Mouse (Mus musculus) MEL (cell line): ENCODE data around the gene Pdzd2.

Experiments used
- CHD2 ChIP-seq: IDR thresholded peaks from 2 replicates; pipeline ENCODE4 v1.6.1; 2011; ENCODE audit warnings: low read length, improper control_type of control experiment
- CTCF ChIP-seq, 3 experiments: IDR thresholded peaks in 2 of 3; conservative IDR thresholded peaks in 1 of 3; 2 replicates each; pipeline ENCODE4 v1.5.1; 2011 to 2012; ENCODE audit warnings: low read length in 3 of 3, low read depth in 2 of 3, mild to moderate bottlenecking in 2 of 3, improper control_type of control experiment in 1 of 3, inconsistent platforms in 1 of 3, mixed read lengths in 1 of 3, moderate library complexity in 1 of 3; ENCODE audit not compliant: control insufficient read depth in 1 of 3, insufficient read depth in 1 of 3, poor library complexity in 1 of 3, severe bottlenecking in 1 of 3
- E2F4 ChIP-seq: IDR thresholded peaks from 2 replicates; pipeline ENCODE4 v1.6.1; 2011; ENCODE audit warnings: low read depth, low read length, improper control_type of control experiment, borderline replicate concordance
- ELF1 ChIP-seq: IDR thresholded peaks from 2 replicates; pipeline ENCODE4 v1.6.1; 2014; ENCODE audit warnings: low read depth, mild to moderate bottlenecking, inconsistent platforms, low read length, improper control_type of control experiment, moderate library complexity
- GATA1 ChIP-seq: IDR thresholded peaks from 2 replicates; pipeline ENCODE4 v1.6.1; 2011; ENCODE audit warnings: low read depth, low read length, improper control_type of control experiment
- MAFK ChIP-seq: IDR thresholded peaks from 2 replicates; pipeline ENCODE4 v1.6.1; 2011; ENCODE audit warnings: low read depth, mild to moderate bottlenecking, low read length, improper control_type of control experiment, borderline replicate concordance
- NELFE ChIP-seq: IDR thresholded peaks from 2 replicates; pipeline ENCODE4 v1.6.1; 2011; ENCODE audit warnings: low read depth, low read length, improper control_type of control experiment
- POLR2A ChIP-seq, 2 experiments: IDR thresholded peaks; 2 replicates each; pipeline ENCODE4 v1.6.1; 2011 to 2012; ENCODE audit warnings: low read length in 2 of 2, mild to moderate bottlenecking in 2 of 2, control low read depth in 1 of 2, improper control_type of control experiment in 1 of 2, low read depth in 1 of 2, moderate library complexity in 1 of 2; ENCODE audit not compliant: control insufficient read depth in 1 of 2, insufficient read depth in 1 of 2, poor library complexity in 1 of 2
- POLR2AphosphoS5 ChIP-seq: IDR thresholded peaks from 2 replicates; pipeline ENCODE4 v1.6.1; 2012; ENCODE audit warnings: low read depth, borderline replicate concordance, mild to moderate bottlenecking, inconsistent platforms, low read length, moderate library complexity, mixed read lengths
- RAD21 ChIP-seq: IDR thresholded peaks from 2 replicates; pipeline ENCODE4 v1.6.1; 2011; ENCODE audit warnings: mild to moderate bottlenecking, low read depth, low read length, improper control_type of control experiment
- TAL1 ChIP-seq: IDR thresholded peaks from 2 replicates; pipeline ENCODE4 v1.6.1; 2012; ENCODE audit warnings: mild to moderate bottlenecking, inconsistent platforms, low read length, moderate library complexity, mixed read lengths
- TBP ChIP-seq: IDR thresholded peaks from 2 replicates; pipeline ENCODE4 v1.8.0; 2011; ENCODE audit warnings: low read depth, low read length, improper control_type of control experiment
- ZKSCAN1 ChIP-seq: IDR thresholded peaks from 2 replicates; pipeline ENCODE4 v1.6.1; 2012; ENCODE audit warnings: low read depth, mild to moderate bottlenecking, inconsistent platforms, low read length, improper control_type of control experiment, moderate library complexity

DNA sequence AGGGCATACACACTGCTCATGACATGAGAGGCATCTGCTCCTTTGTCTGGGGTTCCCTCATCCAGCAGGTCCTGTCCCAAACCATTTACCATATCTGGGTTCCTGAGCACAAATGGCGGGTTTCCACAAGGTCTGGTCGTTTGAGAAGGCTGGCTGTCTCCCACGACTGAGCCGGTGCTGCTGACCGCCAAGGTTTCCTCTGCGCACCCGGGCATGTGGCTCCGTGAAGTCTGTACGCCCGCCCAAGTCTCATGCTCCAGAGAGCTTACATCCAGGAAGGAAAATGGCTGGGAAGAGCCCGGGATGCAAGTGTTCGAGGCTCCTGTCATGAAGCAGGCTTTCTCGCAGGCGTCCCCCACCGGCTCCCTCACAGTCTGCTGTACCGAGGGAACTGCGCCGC, 364.8 kb downstream of the Pdzd2 start:
- TF ChIP-seq CTCF (IDR thresholded peaks at IDR 0.05 in 2 of 3, conservative IDR thresholded peaks at IDR 0.05 in 1 of 3; ENCODE audit: control insufficient read depth in 1 of 3, insufficient read depth in 1 of 3, low read depth in 2 of 3, low read length in 3 of 3, poor library complexity in 1 of 3, severe bottlenecking in 1 of 3), result no peak
- TF ChIP-seq POLR2A (IDR thresholded peaks at IDR 0.05; ENCODE audit: control insufficient read depth in 1 of 2, insufficient read depth in 1 of 2, low read depth in 1 of 2, low read length in 2 of 2, poor library complexity in 1 of 2), result no peak
- no peak for TF ChIP-seq TAL1
- no peak for TF ChIP-seq TBP
- TF ChIP-seq NELFE, result no peak
- no peak for TF ChIP-seq MAFK
- no peak for TF ChIP-seq CHD2
- TF ChIP-seq RAD21, result no peak
- TF ChIP-seq POLR2AphosphoS5, result no peak
- no peak for TF ChIP-seq ELF1
- TF ChIP-seq ZKSCAN1, result no peak
- TF ChIP-seq GATA1, result no peak
- no peak for TF ChIP-seq E2F4
